Comparison of ENCODE assay signal across 8 mouse cellular contexts in genomic region chr11:74724235-74724791, GRCm38 (mm10). TPM values are rescaled to one million over a fixed set of nuclear protein-coding genes. Genes with fewer than 3 reads are reported as not detected.
A peak's percentile ranks its signal among the peaks of the same experiment; 100 is the strongest.
DNase-seq lines count a peak whose midpoint lies in the region; ATAC-seq and TF ChIP-seq lines count a peak whose summit lies in the region.

Pafah1b1 (minus strand) TSS chr11:74724670.

- H3K27me3 ChIP-seq in forebrain, embryonic 10.5 days (ENCODE audit: poor library complexity, severe bottlenecking), result no peaks in the 10 kb centered on the region
- H3K27me3 ChIP-seq in heart, embryonic 15.5 days, result no peaks in the 10 kb centered on the region
- H3K27me3 ChIP-seq in liver, embryonic 14.5 days (ENCODE audit: control insufficient read depth, insufficient read depth, low read length), result no peaks in the 10 kb centered on the region
- H3K27me3 ChIP-seq in neural tube, embryonic 11.5 days (ENCODE audit: control insufficient read depth, insufficient read depth, low read length), result no peaks in the 10 kb centered on the region
- no peaks in the 10 kb centered on the region for H3K27me3 ChIP-seq in stomach, postnatal 0 days (ENCODE audit: control insufficient read depth, insufficient read depth, low read length)

- no peaks in the 10 kb centered on the region for H3K9me3 ChIP-seq in forebrain, embryonic 10.5 days
- no peaks in the 10 kb centered on the region for H3K9me3 ChIP-seq in heart, embryonic 15.5 days (replicated peaks)
- H3K9me3 ChIP-seq in liver, embryonic 14.5 days (ENCODE audit: control insufficient read depth, low read length), result no peaks in the 10 kb centered on the region
- H3K9me3 ChIP-seq in neural tube, embryonic 11.5 days (ENCODE audit: control insufficient read depth, low read length), result no peaks in the 10 kb centered on the region
- no peaks in the 10 kb centered on the region for H3K9me3 ChIP-seq in stomach, postnatal 0 days (ENCODE audit: control insufficient read depth, low read length)

- peak within 1 kb of the TSS; percentile 78 for H3K4me2 ChIP-seq in heart, embryonic 15.5 days
- H3K4me2 ChIP-seq in liver, embryonic 14.5 days (ENCODE audit: low read depth), result peak within 1 kb of the TSS; percentile 89
- peak within 1 kb of the TSS; percentile 74 for H3K4me2 ChIP-seq in neural tube, embryonic 11.5 days (ENCODE audit: low read depth)
- peak within 1 kb of the TSS; percentile 75 for H3K4me2 ChIP-seq in stomach, postnatal 0 days (replicated peaks; ENCODE audit: low read depth)

- TF ChIP-seq CTCF in liver, embryonic 14.5 days (IDR thresholded peaks at IDR 0.05; ENCODE audit: low read depth), result peak; percentile 53
- peak; percentile 56 for TF ChIP-seq CTCF in stomach, postnatal 0 days (IDR thresholded peaks at IDR 0.05; ENCODE audit: low read depth)

- peak; percentile 83 for ATAC-seq in CD4-positive, CD25-positive, alpha-beta regulatory T cell, adult 4 months
- ATAC-seq in heart, embryonic 15.5 days (replicated peaks; ENCODE audit: insufficient number of reproducible peaks, insufficient read depth, low FRiP score, low read depth), result peak; percentile 97
- peak; percentile 93 for ATAC-seq in liver, embryonic 14.5 days (ENCODE audit: insufficient read depth)
- peak; percentile 97 for ATAC-seq in neural tube, embryonic 11.5 days (ENCODE audit: insufficient read depth, low FRiP score, low TSS enrichment)
- ATAC-seq in stomach, postnatal 0 days (ENCODE audit: low FRiP score, low TSS enrichment), result peak; percentile 99

- H3K4me3 ChIP-seq in forebrain, embryonic 10.5 days, result peak within 1 kb of the TSS; percentile 99
- H3K4me3 ChIP-seq in heart, embryonic 15.5 days, result peak within 1 kb of the TSS; percentile 72
- H3K4me3 ChIP-seq in liver, embryonic 14.5 days (ENCODE audit: insufficient read depth in 1 of 2, low read depth in 2 of 2, low read length in 2 of 2), result peak within 1 kb of the TSS; percentile 86 to 89
- H3K4me3 ChIP-seq in neural tube, embryonic 11.5 days (ENCODE audit: low read depth, low read length), result peak within 1 kb of the TSS; percentile 92
- peak within 1 kb of the TSS; percentile 94 for H3K4me3 ChIP-seq in stomach, postnatal 0 days (ENCODE audit: low read depth, low read length)

- WGBS in forebrain, embryonic 10.5 days, result 0% methylated on average over 44 of the region's 56 CpGs
- WGBS in heart, embryonic 15.5 days, result under 1% methylated on average over 47 of the region's 56 CpGs
- under 1% methylated on average over 47 of the region's 56 CpGs for WGBS in liver, embryonic 14.5 days (ENCODE audit: insufficient replicate concordance)
- WGBS in neural tube, embryonic 11.5 days, result 1% methylated on average over 50 of the region's 56 CpGs
- 0% methylated on average over 32 of the region's 56 CpGs for WGBS in stomach, postnatal 0 days

- 0 out of 2 replicates have a peak, but pooled peaks have one; percentile 8 for TF ChIP-seq EP300 in liver, embryonic 14.5 days (IDR thresholded peaks at IDR 0.05; ENCODE audit: low read depth)
- no peak for TF ChIP-seq EP300 in stomach, postnatal 0 days (optimal IDR thresholded peaks at IDR 0.05)

- peak within 1 kb of the TSS; percentile 99 for H3K27ac ChIP-seq in forebrain, embryonic 10.5 days
- H3K27ac ChIP-seq in heart, embryonic 15.5 days, result peak within 1 kb of the TSS; percentile 99
- H3K27ac ChIP-seq in liver, embryonic 14.5 days, result peak within 1 kb of the TSS; percentile 94
- H3K27ac ChIP-seq in neural tube, embryonic 11.5 days (ENCODE audit: low read depth, low read length), result peak within 1 kb of the TSS; percentile 99
- H3K27ac ChIP-seq in stomach, postnatal 0 days (replicated peaks), result peak within 1 kb of the TSS; percentile 100

- 0 out of 2 replicates have a peak, but pooled peaks cover 2% of the 10 kb centered on the region for H3K36me3 ChIP-seq in forebrain, embryonic 10.5 days (replicated peaks)
- no peaks in the 10 kb centered on the region for H3K36me3 ChIP-seq in heart, embryonic 15.5 days
- H3K36me3 ChIP-seq in liver, embryonic 14.5 days (replicated peaks; ENCODE audit: control insufficient read depth, insufficient read depth, low read depth), result no peaks in the 10 kb centered on the region; the same call in 1 of the 2 replicates
- no peaks in the 10 kb centered on the region for H3K36me3 ChIP-seq in neural tube, embryonic 11.5 days (ENCODE audit: control insufficient read depth, insufficient read depth, low read length)
- H3K36me3 ChIP-seq in stomach, postnatal 0 days (ENCODE audit: control insufficient read depth, insufficient read depth, low read length), result no peaks in the 10 kb centered on the region

- peak within 1 kb of the TSS; percentile 96 for H3K9ac ChIP-seq in heart, embryonic 15.5 days
- peak within 1 kb of the TSS; percentile 97 for H3K9ac ChIP-seq in liver, embryonic 14.5 days (replicated peaks)
- H3K9ac ChIP-seq in neural tube, embryonic 11.5 days (ENCODE audit: low read length), result peak within 1 kb of the TSS; percentile 92
- H3K9ac ChIP-seq in stomach, postnatal 0 days (ENCODE audit: low read length), result peak within 1 kb of the TSS; percentile 96

- peak; percentile 85 for DNase-seq in c-Kit-negative CD71-positive TER-119-positive erythroid progenitor cells, embryonic 14.5 days (ENCODE audit: low read depth, low spot score)
- DNase-seq in forebrain, embryonic 10.5 days (ENCODE audit: extremely low spot score, low spot score), result peak; percentile 97
- DNase-seq in kidney, postnatal 25 days, result peak; percentile 94 to 98
- peak; percentile 78 to 87 (median 80) for DNase-seq in liver, embryonic 14.5 days (ENCODE audit: low read depth in 3 of 3, low spot score in 3 of 3)
- peak; percentile 98 for DNase-seq in neural tube, embryonic 11.5 days (ENCODE audit: low spot score)
- DNase-seq in stomach, postnatal 0 days (ENCODE audit: low spot score), result peak; percentile 97

- H3K4me1 ChIP-seq in forebrain, embryonic 10.5 days, result peaks cover 38% of the 10 kb centered on the region
- H3K4me1 ChIP-seq in heart, embryonic 15.5 days (replicated peaks), result peaks cover 28% of the 10 kb centered on the region
- H3K4me1 ChIP-seq in liver, embryonic 14.5 days (replicated peaks; ENCODE audit: control insufficient read depth in 2 of 2, insufficient read depth in 2 of 2, low read length in 1 of 2), result peaks cover 10 to 21% of the 10 kb centered on the region in 2 experiments
- peaks cover 8% of the 10 kb centered on the region; the same call in 1 of the 2 replicates for H3K4me1 ChIP-seq in neural tube, embryonic 11.5 days (ENCODE audit: control insufficient read depth, insufficient read depth, low read length)
- H3K4me1 ChIP-seq in stomach, postnatal 0 days (replicated peaks; ENCODE audit: control insufficient read depth, insufficient read depth), result no peaks in the 10 kb centered on the region; the same call in 1 of the 2 replicates

RNA-seq across cellular contexts. Expression of gene Pafah1b1, which starts in this region (rescaled TPM):
- 10 to 100 TPM; 63.6 to 82.3 TPM for polyA plus RNA-seq in CD4-positive, CD25-positive, alpha-beta regulatory T cell, adult 4 months (2017; shearing (Covaris generic))
- 45.1 and 48.5 TPM in 2 replicates for polyA plus RNA-seq in forebrain, embryonic 10.5 days (2016; fragmentation: Nextera tagmentation; extraction: Ambion mirVana)
- 38.7 and 46.9 TPM in 2 replicates for polyA plus RNA-seq in heart, embryonic 15.5 days (2015; fragmentation: Nextera tagmentation; extraction: Ambion mirVana)
- polyA plus RNA-seq in liver, embryonic 14.5 days (2012; rRNA removed), result 11.1 and 18.2 TPM in 2 replicates
- 42.1 and 43.8 TPM in 2 replicates for polyA plus RNA-seq in liver, embryonic 14.5 days (2014; fragmentation: Nextera tagmentation; extraction: Ambion mirVana)
- 95.3 and 107 TPM in 2 replicates for polyA plus RNA-seq in neural tube, embryonic 11.5 days (2014; fragmentation: Nextera tagmentation; extraction: Ambion mirVana)
- 47.5 and 51.7 TPM in 2 replicates for polyA plus RNA-seq in stomach, postnatal 0 days (2015; fragmentation: Nextera tagmentation; extraction: Ambion mirVana)

Comparison
In these comparisons a context has a peak if more than half of its experiments do, and no peak if none do; other contexts are left out.
1. Peak in every context shown above with its lines: DNase-seq, ATAC-seq, H3K4me3 ChIP-seq and H3K27ac ChIP-seq.